Mouse (Mus musculus): ENCODE results near the gene Klrb1f.
"Not testable (repeated sequence)": the region's sequence is repeated elsewhere in the genome, so short reads cannot be mapped to it uniquely, and the experiment has no call there.

Klrb1f gene

GRCm38 (mm10) chr6:129045601-129046000 is at the start of gene Klrb1f:
TSS of gene Klrb1f (plus strand) at chr6:129045901.
- no peak for DNase-seq (ENCODE audit: low spot score in 2 of 2)

DNA sequence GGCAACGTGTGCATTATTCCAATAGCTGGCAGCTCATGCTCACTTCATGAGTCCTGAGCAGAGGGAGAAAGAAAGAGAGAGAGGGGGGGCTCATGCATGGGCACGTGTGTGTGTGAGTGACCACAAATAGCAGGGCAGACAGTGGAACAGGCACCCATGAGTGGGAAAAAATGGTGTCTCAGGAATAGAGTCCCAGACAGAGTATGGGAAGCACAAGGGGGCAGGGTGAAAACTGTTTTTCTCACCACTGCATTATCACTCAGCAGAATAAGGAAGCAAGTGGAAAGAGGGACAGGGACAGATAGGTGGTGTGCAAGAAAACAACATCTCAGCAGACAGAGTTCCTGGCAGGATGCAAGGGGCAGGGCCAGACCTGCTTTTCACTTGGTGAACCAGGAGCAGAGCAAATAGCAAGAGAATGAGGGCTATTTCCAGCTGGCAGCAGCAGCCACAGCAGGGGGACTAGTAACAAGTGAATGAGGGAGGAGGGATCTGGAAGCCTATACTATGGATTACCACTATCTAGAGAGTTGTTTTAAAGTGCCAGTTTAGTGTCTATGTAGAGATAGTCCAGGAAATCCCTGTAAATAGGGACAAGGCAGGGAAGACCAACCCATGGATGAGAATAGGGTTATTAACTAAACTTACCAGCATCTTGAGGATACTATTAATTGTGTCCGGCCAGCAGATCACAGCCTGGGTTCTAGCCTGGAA is 49.5 kb upstream of the Klrb1f start:
- no peak for DNase-seq (ENCODE audit: low spot score in 2 of 2)

DNA sequence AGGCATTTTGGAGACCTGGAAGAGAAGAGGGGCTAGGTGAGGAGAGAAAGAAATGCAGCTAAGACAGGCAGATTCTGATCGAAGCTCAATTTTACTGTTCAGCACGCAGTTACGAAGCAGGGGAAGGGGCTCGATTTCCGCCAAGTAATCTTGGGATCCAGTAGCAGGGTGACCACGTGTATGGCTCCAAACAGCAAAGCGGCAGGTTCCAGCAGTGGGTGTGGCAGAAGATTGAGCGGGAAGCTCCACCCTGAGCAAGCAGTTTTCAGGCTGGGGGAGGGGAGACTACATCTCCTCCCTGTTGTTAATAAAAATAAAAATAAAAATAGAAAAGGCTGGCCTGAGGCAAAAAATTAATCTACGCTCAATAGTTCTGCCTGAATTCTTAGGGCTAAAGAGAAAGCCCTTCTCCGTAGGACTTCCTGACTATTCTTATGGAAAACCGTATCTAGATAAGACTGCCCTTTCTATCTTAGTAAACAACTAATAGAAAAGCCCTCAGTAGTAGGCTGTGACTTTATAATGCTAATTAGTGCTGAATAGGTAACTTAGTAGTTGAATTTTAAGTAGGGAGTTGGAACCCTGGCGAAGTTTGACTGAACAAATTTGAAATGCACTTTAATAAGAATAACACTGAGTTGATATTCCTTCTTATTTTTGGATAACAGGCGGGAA is 48.8 kb upstream of the Klrb1f start:
- no peak for DNase-seq (ENCODE audit: low spot score in 2 of 2)

DNA sequence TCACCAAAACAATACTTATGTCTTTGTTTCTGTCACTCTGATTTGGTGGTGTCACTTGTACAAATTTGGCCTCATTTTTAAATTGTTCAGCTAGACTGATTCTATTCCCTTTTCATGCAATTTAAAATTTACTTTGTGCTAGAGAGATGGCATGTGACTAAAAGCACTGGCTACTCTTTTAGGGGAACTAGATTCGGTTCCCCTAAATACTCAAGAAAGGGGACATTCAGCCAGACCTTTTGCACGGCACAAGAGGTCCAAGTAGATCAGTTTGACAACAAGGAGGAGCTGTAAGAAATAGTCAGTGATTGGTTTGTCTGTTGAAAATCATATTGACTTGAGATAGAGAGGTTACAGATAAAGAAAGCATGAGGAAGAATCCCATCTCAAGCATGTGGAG is 44.3 kb upstream of the Klrb1f start:
- no peak for DNase-seq (ENCODE audit: low spot score in 2 of 2)

DNA sequence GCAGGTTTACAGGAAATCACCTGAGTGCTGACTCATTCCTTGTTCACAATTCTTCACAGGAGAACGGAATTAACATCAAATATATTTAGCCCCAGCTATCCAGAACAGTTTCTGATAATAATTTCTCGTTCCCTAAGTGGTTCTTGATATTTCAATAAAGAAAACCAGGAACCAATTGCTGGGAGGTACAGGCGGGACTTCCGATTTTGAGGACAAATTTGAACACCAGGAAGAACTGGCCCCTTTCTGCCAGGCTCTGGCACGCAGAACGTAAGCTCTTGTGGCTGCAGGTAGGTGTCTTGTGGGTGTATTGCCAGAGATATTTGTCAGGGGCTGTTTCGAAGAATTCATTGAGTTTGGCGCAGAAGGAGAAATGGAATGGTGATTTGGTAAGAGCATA is 37.1 kb upstream of the Klrb1f start:
- DNase-seq (ENCODE audit: low spot score in 2 of 2) = no peak

- not testable (repeated sequence) for DNase-seq (ENCODE audit: low spot score in 2 of 2)
Measured at GRCm38 (mm10) chr6:129009846-129010504, 35.7 kb upstream of the Klrb1f start.

- DNase-seq (ENCODE audit: low spot score in 2 of 2) = no peak
Measured at GRCm38 (mm10) chr6:129010505-129010873, 35.2 kb upstream of the Klrb1f start.

GRCm38 (mm10) chr6:129012012-129012411 is 33.7 kb upstream of the Klrb1f start:
- not testable (repeated sequence) for DNase-seq (ENCODE audit: low spot score in 2 of 2)

- no peak for DNase-seq (ENCODE audit: low spot score in 2 of 2)
Measured at GRCm38 (mm10) chr6:129012966-129013365, 32.7 kb upstream of the Klrb1f start.

GRCm38 (mm10) chr6:129013762-129014276 is 31.9 kb upstream of the Klrb1f start:
- DNase-seq (ENCODE audit: low spot score in 2 of 2) = no peak

DNA sequence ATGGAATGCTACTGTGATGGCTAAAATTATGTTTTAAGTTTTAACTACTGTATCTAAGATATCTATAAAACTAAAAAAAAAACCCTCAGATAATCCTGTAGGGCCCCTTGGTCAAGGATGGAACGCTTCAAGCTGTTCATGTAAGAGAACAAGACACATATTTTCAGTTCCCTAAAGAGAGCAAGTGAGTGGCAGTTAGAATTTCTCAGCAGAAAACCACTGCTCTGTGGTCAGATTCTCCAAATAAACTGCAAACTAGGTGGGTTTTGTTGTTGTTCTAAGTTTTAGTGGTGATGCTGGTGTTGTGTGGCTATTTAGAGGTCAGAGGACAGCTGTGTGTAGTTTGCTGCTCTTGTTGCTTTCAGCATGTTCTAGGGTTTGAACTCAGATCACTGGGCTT is 31.3 kb upstream of the Klrb1f start:
- DNase-seq (ENCODE audit: low spot score in 2 of 2) = no peak

DNA sequence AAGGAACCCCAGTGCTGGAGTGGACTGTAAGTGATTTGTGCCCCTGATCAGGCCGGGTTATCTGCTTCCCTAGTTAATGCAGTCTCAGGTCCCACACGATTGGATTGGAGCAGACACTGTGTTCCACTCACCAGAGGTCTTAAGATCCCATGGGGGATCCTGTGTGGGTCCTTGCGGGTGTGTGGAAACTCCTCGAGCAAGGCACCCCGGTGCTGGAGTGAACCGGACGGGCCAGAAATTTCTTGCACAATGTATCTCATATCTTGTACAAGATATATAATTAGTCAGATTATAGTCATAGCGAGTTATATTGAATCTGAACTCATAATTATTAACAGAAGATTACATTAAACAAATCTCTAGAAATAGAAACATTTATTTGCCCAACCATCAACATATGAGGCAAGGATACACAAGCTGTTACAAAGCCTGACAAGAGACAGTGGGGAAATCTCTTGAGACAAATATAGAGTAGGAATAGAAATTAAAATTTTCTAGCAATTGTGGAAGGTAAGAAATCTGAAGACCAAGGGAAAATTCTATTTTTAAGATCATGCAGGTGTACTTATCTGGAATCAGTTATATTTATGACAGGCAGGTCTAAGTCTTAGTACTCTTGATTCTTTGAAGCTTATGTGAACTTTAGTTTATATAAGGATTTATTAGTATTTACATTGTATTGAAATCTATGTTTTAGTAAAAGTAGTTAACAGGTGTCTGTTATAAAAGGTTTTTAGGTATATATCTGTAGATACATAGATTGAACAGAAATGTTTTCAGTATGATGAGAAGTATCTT is 18.1 kb upstream of the Klrb1f start:
- no peak for DNase-seq (ENCODE audit: low spot score in 2 of 2)

DNA sequence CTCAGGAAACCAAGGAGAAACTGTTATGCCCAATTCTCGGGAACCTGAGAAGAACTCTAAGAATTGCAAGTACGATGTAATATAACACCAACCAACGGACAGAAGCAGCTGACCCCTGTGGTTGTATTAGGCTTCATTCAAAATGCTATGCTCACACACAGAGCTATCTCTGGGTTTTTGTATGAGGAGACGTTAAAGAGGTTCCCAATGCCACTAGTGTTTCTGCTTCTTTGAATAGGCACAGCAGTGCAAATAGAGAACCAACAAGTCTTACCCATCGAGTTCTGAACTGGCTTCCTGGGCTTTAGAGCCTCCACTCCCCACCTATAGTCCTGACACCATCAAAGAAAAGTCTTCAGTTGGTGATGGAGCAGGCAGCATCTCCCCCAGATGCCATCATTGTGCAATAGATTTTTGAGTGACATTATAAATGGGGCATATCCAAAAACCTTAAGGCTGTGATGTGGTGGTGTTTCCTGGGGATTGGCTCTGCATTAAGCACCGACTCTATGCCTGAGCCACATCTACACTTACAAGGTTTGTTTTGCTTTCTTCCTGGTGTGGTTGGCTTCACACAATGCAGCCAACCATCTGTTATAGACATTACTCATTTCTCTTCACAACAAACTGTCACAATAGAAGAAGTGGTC is 15.4 kb upstream of the Klrb1f start:
- DNase-seq (ENCODE audit: low spot score in 2 of 2) = no peak

DNA sequence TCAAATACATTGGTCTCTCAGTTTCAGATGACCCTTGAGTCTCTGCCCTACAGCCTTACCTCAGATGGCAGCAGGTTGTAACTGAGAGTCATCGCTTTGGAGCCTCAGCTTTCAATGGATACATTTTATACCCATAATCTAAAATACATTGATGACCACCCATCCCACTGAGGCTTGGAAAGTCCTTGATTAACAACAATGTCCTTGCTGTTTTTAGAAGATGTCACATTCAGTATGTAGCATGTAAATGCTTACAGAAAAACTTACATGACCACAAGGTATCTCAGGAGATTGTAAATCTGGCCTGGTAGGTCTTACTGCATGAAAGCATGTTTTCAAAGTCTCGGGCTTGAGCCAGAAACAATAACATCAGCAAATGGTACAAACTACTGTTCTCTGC is 14.7 kb upstream of the Klrb1f start:
- no peak for DNase-seq (ENCODE audit: low spot score in 2 of 2)

GRCm38 (mm10) chr6:129033397-129033796 is 12.3 kb upstream of the Klrb1f start:
- DNase-seq (ENCODE audit: low spot score in 2 of 2) = no peak

DNA sequence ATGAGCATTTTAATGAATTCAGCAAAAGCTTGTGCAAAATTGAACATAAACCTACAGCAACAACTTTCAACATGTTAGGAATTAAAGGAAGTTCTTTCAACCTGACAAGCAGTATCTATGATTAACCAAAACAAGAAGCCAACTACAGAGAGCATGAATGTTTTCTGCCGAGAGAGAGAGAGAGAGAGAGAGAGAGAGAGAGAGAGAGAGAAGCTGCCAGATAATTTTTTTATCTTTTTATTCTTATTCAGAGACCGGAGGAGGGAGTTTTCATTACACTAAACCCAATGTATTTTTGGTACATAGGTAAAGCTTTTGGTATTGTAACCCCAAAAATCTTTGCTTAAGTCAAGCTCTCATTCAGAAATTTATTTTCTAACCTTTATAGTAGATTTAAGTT is 10.7 kb upstream of the Klrb1f start:
- no peak for DNase-seq (ENCODE audit: low spot score in 2 of 2)

- no peak for DNase-seq (ENCODE audit: low spot score in 2 of 2)
Measured at GRCm38 (mm10) chr6:129036326-129036725, 9.4 kb upstream of the Klrb1f start.

DNA sequence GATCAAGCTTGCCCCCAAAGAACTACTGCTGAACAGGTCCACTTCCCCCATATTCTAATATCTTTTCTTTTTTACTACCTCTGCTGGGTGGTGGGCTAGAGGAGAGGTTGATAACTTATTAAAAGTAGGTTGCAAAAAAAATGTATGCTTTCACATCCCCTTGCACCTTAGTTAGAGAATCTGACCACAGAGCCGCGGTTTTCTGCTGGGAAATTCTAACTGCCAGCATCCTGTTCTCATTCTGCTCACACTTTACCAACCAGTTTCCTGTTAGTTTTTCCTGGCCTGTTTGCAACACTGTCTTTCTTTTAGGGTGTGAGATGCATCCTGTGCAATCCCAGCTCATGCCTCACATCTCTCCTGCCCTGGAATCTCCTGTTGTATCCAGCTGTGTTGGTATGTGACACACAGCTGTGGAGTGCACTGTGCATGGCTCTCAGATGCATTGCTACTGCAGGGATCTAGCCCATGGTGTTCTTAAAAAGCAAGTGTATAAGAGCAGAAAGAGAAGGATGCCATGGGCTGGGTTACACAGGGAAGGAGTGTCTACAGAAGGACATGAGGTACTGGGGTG is 8.7 kb upstream of the Klrb1f start:
- no peak for DNase-seq (ENCODE audit: low spot score in 2 of 2)

- no peak for DNase-seq (ENCODE audit: low spot score in 2 of 2)
Measured at GRCm38 (mm10) chr6:129041470-129041869, 4.2 kb upstream of the Klrb1f start.

GRCm38 (mm10) chr6:129042470-129042869 is 3.2 kb upstream of the Klrb1f start:
- DNase-seq (ENCODE audit: low spot score in 2 of 2) = no peak

DNA sequence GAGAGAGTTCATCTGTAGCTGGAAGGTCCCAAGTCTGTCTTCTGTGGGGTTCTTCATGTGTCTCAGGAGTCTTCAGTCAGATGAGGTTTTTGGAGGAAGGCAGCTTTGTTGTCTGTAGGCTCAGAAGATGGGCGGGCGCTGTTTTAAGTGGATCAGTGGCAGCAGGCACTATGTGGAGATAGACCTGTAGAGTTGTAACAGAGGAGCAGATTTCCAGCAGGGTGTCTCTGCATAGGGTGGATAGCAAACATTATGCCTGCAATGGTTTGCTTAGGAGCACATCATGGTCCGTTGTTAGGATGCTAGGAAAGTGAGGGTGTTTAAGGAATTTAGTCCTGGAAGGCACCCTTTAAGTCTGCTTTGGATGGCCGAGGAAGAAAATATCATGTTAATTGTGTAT is 2.7 kb downstream of the Klrb1f start:
- DNase-seq (ENCODE audit: low spot score in 2 of 2) = no peak
